Mouse (Mus musculus) liver, adult 2 months (tissue): ENCODE results near the gene Mrpl50.

ENCODE experiments used
- CTCF ChIP-seq: fragments of 200-500 bp; IDR thresholded peaks from 2 replicates; pipeline ENCODE4 v1.5.1; 2011; ENCODE audit warnings: low read depth, low read length, control low read depth
- POLR2A ChIP-seq: fragments of 200-500 bp; IDR thresholded peaks from 2 replicates; pipeline ENCODE4 v1.6.1; 2011; ENCODE audit warnings: low read length, control low read depth; ENCODE audit not compliant: insufficient read depth; ENCODE audit errors: extremely low read depth

GRCm38 (mm10) chr4:49535675-49536294 is 14.9 kb upstream of the Mrpl50 start:
- no peak for TF ChIP-seq CTCF
- TF ChIP-seq POLR2A: no peak
